11 mouse cellular contexts compared by ENCODE assay signal in the genomic region with DNA sequence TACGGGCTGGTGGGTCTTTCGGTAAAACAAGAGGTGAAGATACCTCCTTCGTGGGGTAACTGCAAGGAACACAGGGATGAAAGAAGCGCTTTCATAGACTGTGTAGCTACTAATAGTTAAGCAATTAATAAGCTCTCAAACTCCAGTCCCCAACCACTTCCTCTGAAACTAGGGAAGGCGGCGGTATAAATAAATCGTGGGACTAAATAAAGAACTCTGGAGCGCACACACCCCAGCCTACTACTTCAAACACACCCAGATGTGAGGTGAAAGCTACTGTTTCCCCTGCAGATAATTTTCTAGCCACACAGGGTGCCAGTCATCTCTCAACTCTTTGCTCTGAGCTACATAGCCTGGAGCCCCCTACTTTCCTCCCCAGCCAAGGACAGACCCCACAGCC. TPM values are rescaled to one million over a fixed set of nuclear protein-coding genes. Genes with fewer than 3 reads are reported as not detected.
DNase-seq lines count a peak whose midpoint lies in the region; ATAC-seq and TF ChIP-seq lines count a peak whose summit lies in the region.
"Had no signal": no experiment of that assay in that cellular context is flagged by ENCODE, and none has a peak within 500 bp of the region (broad histone marks: within the 10 kb centered on the region; RNA-seq: fewer than 3 reads in every experiment).

No protein-coding gene starts in this region.

- no peak for TF ChIP-seq POLR2A in olfactory bulb, adult 2 months (IDR thresholded peaks at IDR 0.05; ENCODE audit: insufficient read depth, low read depth, low read length)

- ATAC-seq in forebrain, embryonic 12.5 days (ENCODE audit: low FRiP score) = no peak
- no peak for ATAC-seq in limb, embryonic 13.5 days (ENCODE audit: low FRiP score, low read depth)
- ATAC-seq in monocyte, adult 5-6 weeks (replicated peaks; ENCODE audit: insufficient number of reproducible peaks, low FRiP score, low TSS enrichment, poor library complexity, severe bottlenecking) = no peak

- peak overlapping the region; percentile 22 for H3K4me3 ChIP-seq in forebrain, embryonic 12.5 days (replicated peaks)
- H3K4me3 ChIP-seq in limb, embryonic 13.5 days = no peak overlapping the region
- H3K4me3 ChIP-seq in olfactory bulb, adult 2 months (ENCODE audit: insufficient read depth, low read depth, low read length) = no peak overlapping the region

- H3K36me3 ChIP-seq in forebrain, embryonic 12.5 days (replicated peaks) = peaks cover 35% of the 10 kb centered on the region
- peaks cover 25% of the 10 kb centered on the region for H3K36me3 ChIP-seq in limb, embryonic 13.5 days

- no peak for TF ChIP-seq CTCF in olfactory bulb, adult 2 months (IDR thresholded peaks at IDR 0.05; ENCODE audit: insufficient read depth, low read depth, low read length)

- H3K27me3 ChIP-seq in forebrain, embryonic 12.5 days = no peaks in the 10 kb centered on the region
- H3K27me3 ChIP-seq in limb, embryonic 13.5 days = no peaks in the 10 kb centered on the region

- peak overlapping the region; percentile 56 for H3K4me2 ChIP-seq in forebrain, embryonic 12.5 days
- peak overlapping the region; percentile 27 for H3K4me2 ChIP-seq in limb, embryonic 13.5 days (replicated peaks)

- peaks cover 88% of the 10 kb centered on the region for H3K4me1 ChIP-seq in forebrain, embryonic 12.5 days
- peaks cover 61% of the 10 kb centered on the region for H3K4me1 ChIP-seq in limb, embryonic 13.5 days
- H3K4me1 ChIP-seq in olfactory bulb, adult 2 months (ENCODE audit: control insufficient read depth, insufficient read depth, low read length) = peaks cover 36% of the 10 kb centered on the region

- peak overlapping the region; percentile 62 for H3K9ac ChIP-seq in forebrain, embryonic 12.5 days
- H3K9ac ChIP-seq in limb, embryonic 13.5 days = no peak overlapping the region

- WGBS in forebrain, embryonic 12.5 days = 42% methylated on average over 8 of the region's 8 CpGs
- 77% methylated on average over 8 of the region's 8 CpGs for WGBS in limb, embryonic 13.5 days
- 20% methylated on average over 8 of the region's 8 CpGs for WGBS in olfactory bulb, adult 2 months

- H3K9me3 ChIP-seq in forebrain, embryonic 12.5 days = no peaks in the 10 kb centered on the region
- no peaks in the 10 kb centered on the region for H3K9me3 ChIP-seq in limb, embryonic 13.5 days

- DNase-seq in right cerebral cortex, adult 18-20 months = peak; percentile 37
- no peak for DNase-seq in right cerebral cortex, postnatal 14 days
- DNase-seq in testis, postnatal 10 days (ENCODE audit: low spot score) = no peak
- DNase-seq in cerebellum, postnatal 4 days (ENCODE audit: low spot score in 2 of 2) = no peak
- DNase-seq: cerebellum, adult 11-12 months; layer of hippocampus, postnatal 36 days had no signal

- H3K27ac ChIP-seq in forebrain, embryonic 12.5 days = peak overlapping the region; percentile 98
- H3K27ac ChIP-seq in limb, embryonic 13.5 days = peak overlapping the region; percentile 79; the same call in 1 of the 2 replicates
- H3K27ac ChIP-seq in olfactory bulb, adult 2 months (ENCODE audit: insufficient read depth, low read depth, low read length) = peak overlapping the region; percentile 55; the same call in 1 of the 2 replicates

RNA-seq across cellular contexts. Expression of a gene that starts 12.2 kb away (rescaled TPM):
- 61.9 and 63.2 TPM in 2 replicates for polyA plus RNA-seq in forebrain, embryonic 12.5 days (2016; fragmentation: Nextera tagmentation; extraction: Ambion mirVana)
- polyA plus RNA-seq in limb, embryonic 13.5 days (2015; fragmentation: Nextera tagmentation; extraction: Ambion mirVana) = 20.7 and 20.8 TPM in 2 replicates
- polyA plus RNA-seq in olfactory bulb, adult 2 months (2012; ENCODE audit: insufficient read depth, insufficient read length, low replicate concordance, missing spikeins) = not detected in 2 replicates
- total RNA-seq in monocyte, adult 5-6 weeks (2017) = 0.67 to 2.7 TPM (median 1.2 TPM) in 3 replicates

RNA-seq across cellular contexts. Expression of a gene that starts 41.3 kb away (rescaled TPM):
- polyA plus RNA-seq in forebrain, embryonic 12.5 days (2016; fragmentation: Nextera tagmentation; extraction: Ambion mirVana) = 9.0 and 9.8 TPM in 2 replicates
- polyA plus RNA-seq in limb, embryonic 13.5 days (2015; fragmentation: Nextera tagmentation; extraction: Ambion mirVana) = not detected in 2 replicates
- polyA plus RNA-seq in olfactory bulb, adult 2 months (2012; ENCODE audit: insufficient read depth, insufficient read length, low replicate concordance, missing spikeins) = not detected in 2 replicates
- total RNA-seq in monocyte, adult 5-6 weeks (2017) = not detected in 3 replicates
- total RNA-seq: gastrocnemius, adult 8-10 months had no signal
